Mouse (Mus musculus): ENCODE data around the gene Olfr1342. TPM values are rescaled to one million over a fixed set of nuclear protein-coding genes. Genes with fewer than 3 reads are reported as not detected.
A peak's percentile ranks its signal among the peaks of the same experiment; 100 is the strongest.

Gene Olfr1342
- polyA plus RNA-seq (2015; fragmentation: Nextera tagmentation; extraction: Ambion mirVana) = not detected in 2 replicates

- H3K9me3 ChIP-seq (ENCODE audit: control insufficient read depth, low read length) = no peaks in the 10 kb centered on the region
- no peak within 1 kb of the TSS for H3K4me2 ChIP-seq (ENCODE audit: low read length)
- H3K4me3 ChIP-seq (ENCODE audit: low read length) = no peak within 1 kb of the TSS
- no peak within 1 kb of the TSS for H3K27ac ChIP-seq (ENCODE audit: low read depth, low read length)
- H3K36me3 ChIP-seq (ENCODE audit: control insufficient read depth, insufficient read depth, low read length) = no peaks in the 10 kb centered on the region
- ATAC-seq = no peak
- no peaks in the 10 kb centered on the region for H3K4me1 ChIP-seq (ENCODE audit: control insufficient read depth, insufficient read depth, low read depth, low read length)
- H3K9ac ChIP-seq (ENCODE audit: low read depth, low read length) = no peak within 1 kb of the TSS
- 46% methylated on average over 12 of the region's 12 CpGs for WGBS
- no peaks in the 10 kb centered on the region for H3K27me3 ChIP-seq (replicated peaks; ENCODE audit: control insufficient read depth, insufficient read depth, low read length)
Measured at GRCm38 (mm10) chr4:118692412-118692973, at the start of gene Olfr1342. Olfr1342 (minus strand) TSS chr4:118692756.

- 5% methylated on average over 16 of the region's 16 CpGs for whole genome bisulfite sequencing
- peaks cover 8% of the 10 kb centered on the region for H3K9me3 ChIP-seq (ENCODE audit: control insufficient read depth, low read length)
Measured at GRCm38 (mm10) chr4:118741881-118742280, 49.3 kb upstream of the Olfr1342 start.

GRCm38 (mm10) chr4:118740988-118741698, 48.6 kb upstream of the Olfr1342 start:
- no peak overlapping the region for H3K4me3 ChIP-seq (ENCODE audit: low read length)
- no peaks in the 10 kb centered on the region for H3K36me3 ChIP-seq (ENCODE audit: control insufficient read depth, insufficient read depth, low read length)
- H3K27ac ChIP-seq (ENCODE audit: low read depth, low read length) = no peak overlapping the region
- 8% methylated on average over 11 of the region's 11 CpGs for WGBS
- peaks cover 6% of the 10 kb centered on the region for H3K27me3 ChIP-seq (replicated peaks; ENCODE audit: control insufficient read depth, insufficient read depth, low read length)
- no peaks in the 10 kb centered on the region for H3K4me1 ChIP-seq (ENCODE audit: control insufficient read depth, insufficient read depth, low read depth, low read length)
- H3K9me3 ChIP-seq (ENCODE audit: control insufficient read depth, low read length) = peaks cover 2% of the 10 kb centered on the region
- no peak overlapping the region for H3K4me2 ChIP-seq (ENCODE audit: low read length)
- H3K9ac ChIP-seq (ENCODE audit: low read depth, low read length) = no peak overlapping the region
- no peak for ATAC-seq

More at GRCm38 (mm10) chr4:118741881-118742280, 49.3 kb upstream of the Olfr1342 start:
- ATAC-seq = no peak
- Histone ChIP-seq H3K4me1 (ENCODE audit: control insufficient read depth, insufficient read depth, low read depth, low read length) (no peaks in the 10 kb centered on the region), H3K4me3 (ENCODE audit: low read length) (no peak overlapping the region), H3K9ac (ENCODE audit: low read depth, low read length) (no peak overlapping the region), H3K27me3 (replicated peaks; ENCODE audit: control insufficient read depth, insufficient read depth, low read length) (peaks cover 6% of the 10 kb centered on the region), H3K36me3 (ENCODE audit: control insufficient read depth, insufficient read depth, low read length) (no peaks in the 10 kb centered on the region), H3K4me2 (ENCODE audit: low read length) (peak overlapping the region; percentile 27), H3K27ac (ENCODE audit: low read depth, low read length) (no peak overlapping the region)

GRCm38 (mm10) chr4:118739574-118739973, 47.0 kb upstream of the Olfr1342 start:
- Histone ChIP-seq H3K9ac (ENCODE audit: low read depth, low read length) (no peak overlapping the region), H3K4me2 (ENCODE audit: low read length) (no peak overlapping the region), H3K4me3 (ENCODE audit: low read length) (no peak overlapping the region), H3K4me1 (ENCODE audit: control insufficient read depth, insufficient read depth, low read depth, low read length) (no peaks in the 10 kb centered on the region), H3K9me3 (ENCODE audit: control insufficient read depth, low read length) (no peaks in the 10 kb centered on the region), H3K36me3 (ENCODE audit: control insufficient read depth, insufficient read depth, low read length) (no peaks in the 10 kb centered on the region), H3K27ac (ENCODE audit: low read depth, low read length) (no peak overlapping the region), H3K27me3 (replicated peaks; ENCODE audit: control insufficient read depth, insufficient read depth, low read length) (peaks cover 6% of the 10 kb centered on the region)
- WGBS = 56% methylated on average over 3 of the region's 3 CpGs
- no peak for ATAC-seq

GRCm38 (mm10) chr4:118731875-118732274, 39.3 kb upstream of the Olfr1342 start, which contains the start of gene Olfr1339:
Olfr1339 (plus strand) TSS chr4:118732175.
- Histone ChIP-seq H3K27ac (ENCODE audit: low read depth, low read length) (no peak within 1 kb of the TSS), H3K9me3 (ENCODE audit: control insufficient read depth, low read length) (no peaks in the 10 kb centered on the region), H3K4me2 (ENCODE audit: low read length) (no peak within 1 kb of the TSS), H3K27me3 (replicated peaks; ENCODE audit: control insufficient read depth, insufficient read depth, low read length) (no peaks in the 10 kb centered on the region), H3K4me1 (ENCODE audit: control insufficient read depth, insufficient read depth, low read depth, low read length) (no peaks in the 10 kb centered on the region), H3K4me3 (ENCODE audit: low read length) (no peak within 1 kb of the TSS), H3K9ac (ENCODE audit: low read depth, low read length) (no peak within 1 kb of the TSS), H3K36me3 (ENCODE audit: control insufficient read depth, insufficient read depth, low read length) (no peaks in the 10 kb centered on the region)
- ATAC-seq = no peak
- 93% methylated on average over 1 of the region's 1 CpGs for WGBS

GRCm38 (mm10) chr4:118721742-118722483, 29.4 kb upstream of the Olfr1342 start:
- H3K4me1 ChIP-seq (ENCODE audit: control insufficient read depth, insufficient read depth, low read depth, low read length) = no peaks in the 10 kb centered on the region
- H3K4me2 ChIP-seq (ENCODE audit: low read length) = no peak overlapping the region
- 58% methylated on average over 10 of the region's 10 CpGs for WGBS
- no peak overlapping the region for H3K9ac ChIP-seq (ENCODE audit: low read depth, low read length)
- H3K9me3 ChIP-seq (ENCODE audit: control insufficient read depth, low read length) = no peaks in the 10 kb centered on the region; the same call in 1 of the 2 replicates
- no peaks in the 10 kb centered on the region for H3K36me3 ChIP-seq (ENCODE audit: control insufficient read depth, insufficient read depth, low read length)
- no peak overlapping the region for H3K27ac ChIP-seq (ENCODE audit: low read depth, low read length)
- no peak for ATAC-seq
- H3K4me3 ChIP-seq (ENCODE audit: low read length) = no peak overlapping the region
- no peaks in the 10 kb centered on the region for H3K27me3 ChIP-seq (replicated peaks; ENCODE audit: control insufficient read depth, insufficient read depth, low read length)

DNA sequence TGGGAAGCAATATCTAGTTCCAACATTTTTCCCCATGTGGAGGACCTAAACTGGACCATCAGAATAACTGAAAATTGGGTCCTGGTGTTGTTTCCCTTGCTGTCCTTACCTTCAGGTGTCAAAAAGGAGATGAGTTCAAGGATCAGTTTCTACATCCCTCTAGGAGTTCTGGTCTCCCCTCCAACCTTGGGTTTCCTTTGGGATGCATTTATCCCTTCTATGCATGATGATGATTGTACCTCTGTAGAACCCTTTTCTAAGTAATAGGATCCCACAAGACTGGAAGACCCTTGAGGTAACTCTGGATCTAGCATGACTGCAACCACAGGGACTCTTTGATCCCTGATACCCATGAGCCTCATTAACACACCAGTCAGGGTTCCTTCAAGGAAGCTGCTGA, 27.3 kb upstream of the Olfr1342 start, which contains the start of gene Olfr1340:
Gene Olfr1340 (plus strand): TSS at position 301 of the 400 bp plus-strand sequence.
- H3K9me3 ChIP-seq (ENCODE audit: control insufficient read depth, low read length) = no peaks in the 10 kb centered on the region; the same call in 1 of the 2 replicates
- no peaks in the 10 kb centered on the region for H3K4me1 ChIP-seq (ENCODE audit: control insufficient read depth, insufficient read depth, low read depth, low read length)
- no peaks in the 10 kb centered on the region for H3K36me3 ChIP-seq (ENCODE audit: control insufficient read depth, insufficient read depth, low read length)
- H3K4me2 ChIP-seq (ENCODE audit: low read length) = no peak within 1 kb of the TSS
- H3K9ac ChIP-seq (ENCODE audit: low read depth, low read length) = no peak within 1 kb of the TSS
- H3K4me3 ChIP-seq (ENCODE audit: low read length) = no peak within 1 kb of the TSS
- no peak for ATAC-seq
- no peak within 1 kb of the TSS for H3K27ac ChIP-seq (ENCODE audit: low read depth, low read length)
- H3K27me3 ChIP-seq (replicated peaks; ENCODE audit: control insufficient read depth, insufficient read depth, low read length) = no peaks in the 10 kb centered on the region

DNA sequence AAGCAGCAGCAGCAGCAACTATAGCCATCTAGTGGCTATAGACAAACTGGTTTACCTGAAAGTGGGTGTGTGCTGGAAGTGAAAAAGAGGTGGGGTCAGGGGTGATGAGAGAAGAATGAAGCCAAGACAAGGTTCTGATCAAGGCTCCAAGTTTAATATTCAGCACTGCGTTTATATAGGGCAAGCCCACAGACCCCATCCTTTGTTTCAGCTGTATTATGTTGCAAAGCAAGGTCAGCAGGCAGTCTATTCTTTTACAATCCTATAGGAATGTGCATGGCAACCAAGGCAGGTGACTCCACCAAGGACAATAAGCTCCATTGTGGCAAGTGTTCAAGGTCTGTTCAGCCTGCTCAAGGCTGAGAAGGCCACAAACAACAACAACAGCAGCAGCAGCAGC, 19.1 kb upstream of the Olfr1342 start:
- Histone ChIP-seq H3K4me2 (ENCODE audit: low read length) (no peak overlapping the region), H3K9ac (ENCODE audit: low read depth, low read length) (no peak overlapping the region), H3K36me3 (ENCODE audit: control insufficient read depth, insufficient read depth, low read length) (no peaks in the 10 kb centered on the region), H3K4me3 (ENCODE audit: low read length) (no peak overlapping the region), H3K9me3 (ENCODE audit: control insufficient read depth, low read length) (no peaks in the 10 kb centered on the region), H3K4me1 (ENCODE audit: control insufficient read depth, insufficient read depth, low read depth, low read length) (no peaks in the 10 kb centered on the region), H3K27me3 (replicated peaks; ENCODE audit: control insufficient read depth, insufficient read depth, low read length) (no peaks in the 10 kb centered on the region), H3K27ac (ENCODE audit: low read depth, low read length) (no peak overlapping the region)
- 15% methylated on average over 1 of the region's 1 CpGs for WGBS
- no peak for ATAC-seq

GRCm38 (mm10) chr4:118708086-118708485, 15.5 kb upstream of the Olfr1342 start:
- Histone ChIP-seq H3K4me2 (ENCODE audit: low read length) (no peak overlapping the region), H3K4me1 (ENCODE audit: control insufficient read depth, insufficient read depth, low read depth, low read length) (no peaks in the 10 kb centered on the region), H3K9ac (ENCODE audit: low read depth, low read length) (no peak overlapping the region), H3K36me3 (ENCODE audit: control insufficient read depth, insufficient read depth, low read length) (no peaks in the 10 kb centered on the region), H3K27ac (ENCODE audit: low read depth, low read length) (no peak overlapping the region), H3K4me3 (ENCODE audit: low read length) (no peak overlapping the region), H3K27me3 (replicated peaks; ENCODE audit: control insufficient read depth, insufficient read depth, low read length) (no peaks in the 10 kb centered on the region), H3K9me3 (ENCODE audit: control insufficient read depth, low read length) (no peaks in the 10 kb centered on the region)
- no peak for ATAC-seq
- 85% methylated on average over 5 of the region's 5 CpGs for WGBS

All from hindbrain, embryonic 16.5 days (tissue).